Mouse (Mus musculus) MEL (cell line): ENCODE results near the gene Pip5k1b. TPM values are rescaled to one million over a fixed set of nuclear protein-coding genes. Genes with fewer than 3 reads are reported as not detected.

Experiments used
- DNase-seq: peaks from one replicate; pipeline ENCODE4 v3.0.0; 2011; ENCODE audit warnings: low read depth, low spot score
- H3K27ac ChIP-seq: 2 replicates; pipeline ENCODE4 v1.5.1; 2012; ENCODE audit warnings: low read depth, mild to moderate bottlenecking, control low read depth, low read length, moderate library complexity; ENCODE audit not compliant: control insufficient read depth
- H3K27me3 ChIP-seq, 2 experiments: fragments of 150-350 bp in 1 of 2; sonication (generic) in 1 of 2; 2 replicates each; pipeline ENCODE4 v1.6.1; 2012; ENCODE audit warnings: low read length in 2 of 2, mild to moderate bottlenecking in 2 of 2, improper control_type of control experiment in 1 of 2, moderate library complexity in 1 of 2; ENCODE audit not compliant: insufficient read depth in 2 of 2, control insufficient read depth in 1 of 2
- H3K36me3 ChIP-seq, 2 experiments: 2 replicates each; pipeline ENCODE4 v1.6.1; 2012 to 2014; ENCODE audit warnings: low read length in 2 of 2, improper control_type of control experiment in 1 of 2, inconsistent platforms in 1 of 2, mild to moderate bottlenecking in 1 of 2; ENCODE audit not compliant: insufficient read depth in 2 of 2, control insufficient read depth in 1 of 2
- H3K4me1 ChIP-seq, 2 experiments: fragments of 150-350 bp in 1 of 2; sonication (generic) in 1 of 2; 2 replicates each; pipeline ENCODE4 v1.6.1; 2012; ENCODE audit warnings: low read length in 2 of 2, improper control_type of control experiment in 1 of 2, mild to moderate bottlenecking in 1 of 2; ENCODE audit not compliant: insufficient read depth in 2 of 2, control insufficient read depth in 1 of 2
- H3K4me3 ChIP-seq, 2 experiments: fragments of 150-350 bp in 1 of 2; sonication (generic) in 1 of 2; 2 replicates each; pipeline ENCODE4 v1.5.1; 2012; ENCODE audit warnings: low read depth in 2 of 2, low read length in 2 of 2, mild to moderate bottlenecking in 2 of 2, moderate library complexity in 2 of 2, control low read depth in 1 of 2, improper control_type of control experiment in 1 of 2; ENCODE audit not compliant: control insufficient read depth in 1 of 2, insufficient read depth in 1 of 2
- H3K79me2 ChIP-seq: 2 replicates; pipeline ENCODE4 v1.6.1; 2012; ENCODE audit warnings: mild to moderate bottlenecking, low read length, moderate library complexity; ENCODE audit not compliant: control insufficient read depth, poor library complexity, insufficient read depth
- H3K9ac ChIP-seq: 2 replicates; pipeline ENCODE4 v1.6.1; 2012; ENCODE audit warnings: low read depth, mild to moderate bottlenecking, control low read depth, low read length, moderate library complexity; ENCODE audit not compliant: control insufficient read depth, poor library complexity, severe bottlenecking
- H3K9me3 ChIP-seq: fragments of 150-350 bp; sonication (generic); replicated peaks from 2 replicates; pipeline ENCODE4 v1.6.1; 2012; ENCODE audit warnings: mild to moderate bottlenecking, low read length, improper control_type of control experiment, moderate library complexity; ENCODE audit not compliant: insufficient read depth
- CHD1 ChIP-seq: IDR thresholded peaks from 2 replicates; pipeline ENCODE4 v1.6.1; 2012; ENCODE audit warnings: low read depth, mild to moderate bottlenecking, inconsistent platforms, low read length, improper control_type of control experiment
- CTCF ChIP-seq, 3 experiments: IDR thresholded peaks in 2 of 3; conservative IDR thresholded peaks in 1 of 3; 2 replicates each; pipeline ENCODE4 v1.5.1; 2011 to 2012; ENCODE audit warnings: low read length in 3 of 3, low read depth in 2 of 3, mild to moderate bottlenecking in 2 of 3, improper control_type of control experiment in 1 of 3, inconsistent platforms in 1 of 3, mixed read lengths in 1 of 3, moderate library complexity in 1 of 3; ENCODE audit not compliant: control insufficient read depth in 1 of 3, insufficient read depth in 1 of 3, poor library complexity in 1 of 3, severe bottlenecking in 1 of 3
- E2F4 ChIP-seq: IDR thresholded peaks from 2 replicates; pipeline ENCODE4 v1.6.1; 2011; ENCODE audit warnings: low read depth, low read length, improper control_type of control experiment, borderline replicate concordance
- GATA1 ChIP-seq: IDR thresholded peaks from 2 replicates; pipeline ENCODE4 v1.6.1; 2011; ENCODE audit warnings: low read depth, low read length, improper control_type of control experiment
- HCFC1 ChIP-seq: IDR thresholded peaks from 2 replicates; pipeline ENCODE4 v1.6.1; 2012; ENCODE audit warnings: low read depth, mild to moderate bottlenecking, inconsistent platforms, low read length, improper control_type of control experiment, moderate library complexity
- MAFK ChIP-seq: IDR thresholded peaks from 2 replicates; pipeline ENCODE4 v1.6.1; 2011; ENCODE audit warnings: low read depth, mild to moderate bottlenecking, low read length, improper control_type of control experiment, borderline replicate concordance
- MAX ChIP-seq: IDR thresholded peaks from 2 replicates; pipeline ENCODE4 v1.6.1; 2011; ENCODE audit warnings: low read length, improper control_type of control experiment
- MAZ ChIP-seq: IDR thresholded peaks from 2 replicates; pipeline ENCODE4 v1.6.1; 2012; ENCODE audit warnings: low read depth, mild to moderate bottlenecking, inconsistent platforms, low read length, improper control_type of control experiment
- MEF2A ChIP-seq: IDR thresholded peaks from 2 replicates; pipeline ENCODE4 v1.6.1; 2014; ENCODE audit warnings: low read depth, mild to moderate bottlenecking, inconsistent platforms, low read length, improper control_type of control experiment; ENCODE audit not compliant: poor library complexity, insufficient replicate concordance, severe bottlenecking; ENCODE audit errors: extremely low read depth
- MXI1 ChIP-seq: IDR thresholded peaks from 2 replicates; pipeline ENCODE4 v1.6.1; 2011; ENCODE audit warnings: mild to moderate bottlenecking, low read depth, low read length, improper control_type of control experiment
- MYB ChIP-seq: IDR thresholded peaks from 2 replicates; pipeline ENCODE4 v1.6.1; 2011; ENCODE audit warnings: mild to moderate bottlenecking, low read depth, low read length, improper control_type of control experiment
- MYC ChIP-seq: IDR thresholded peaks from 2 replicates; pipeline ENCODE4 v1.6.1; 2011; ENCODE audit warnings: low read depth, mild to moderate bottlenecking, low read length, improper control_type of control experiment, moderate library complexity
- NELFE ChIP-seq: IDR thresholded peaks from 2 replicates; pipeline ENCODE4 v1.6.1; 2011; ENCODE audit warnings: low read depth, low read length, improper control_type of control experiment
- NRF1 ChIP-seq: IDR thresholded peaks from 2 replicates; pipeline ENCODE4 v1.6.1; 2014; ENCODE audit warnings: low read depth, mild to moderate bottlenecking, inconsistent platforms, low read length, improper control_type of control experiment, moderate library complexity; ENCODE audit not compliant: poor library complexity, insufficient read depth, severe bottlenecking
- POLR2AphosphoS2 ChIP-seq: IDR thresholded peaks from 2 replicates; pipeline ENCODE4 v1.6.1; 2011; ENCODE audit warnings: low read length, improper control_type of control experiment
- RCOR1 ChIP-seq: IDR thresholded peaks from 2 replicates; pipeline ENCODE4 v1.6.1; 2012; ENCODE audit warnings: low read depth, mild to moderate bottlenecking, inconsistent platforms, low read length, improper control_type of control experiment
- SIN3A ChIP-seq: IDR thresholded peaks from 2 replicates; pipeline ENCODE4 v1.6.1; 2012; ENCODE audit warnings: low read length, improper control_type of control experiment, inconsistent platforms
- SMC3 ChIP-seq: IDR thresholded peaks from 2 replicates; pipeline ENCODE4 v1.6.1; 2011; ENCODE audit warnings: low read depth, low read length, improper control_type of control experiment
- TAL1 ChIP-seq: IDR thresholded peaks from 2 replicates; pipeline ENCODE4 v1.6.1; 2012; ENCODE audit warnings: mild to moderate bottlenecking, inconsistent platforms, low read length, moderate library complexity, mixed read lengths
- TBP ChIP-seq: IDR thresholded peaks from 2 replicates; pipeline ENCODE4 v1.8.0; 2011; ENCODE audit warnings: low read depth, low read length, improper control_type of control experiment
- UBTF ChIP-seq: IDR thresholded peaks from 2 replicates; pipeline ENCODE4 v1.6.1; 2012; ENCODE audit warnings: low read depth, mild to moderate bottlenecking, inconsistent platforms, low read length, improper control_type of control experiment, moderate library complexity, borderline replicate concordance; ENCODE audit not compliant: insufficient read depth
- USF1 ChIP-seq: IDR thresholded peaks from 2 replicates; pipeline ENCODE4 v1.6.1; 2014; ENCODE audit warnings: low read depth, mild to moderate bottlenecking, inconsistent platforms, low read length, improper control_type of control experiment, moderate library complexity
- USF2 ChIP-seq, 2 experiments: IDR thresholded peaks; 2 replicates each; pipeline ENCODE4 v1.6.1; 2011 to 2012; ENCODE audit warnings: improper control_type of control experiment in 2 of 2, low read length in 2 of 2, borderline replicate concordance in 1 of 2, inconsistent platforms in 1 of 2, low read depth in 1 of 2, mild to moderate bottlenecking in 1 of 2; ENCODE audit not compliant: insufficient read depth in 1 of 2
- ZKSCAN1 ChIP-seq: IDR thresholded peaks from 2 replicates; pipeline ENCODE4 v1.6.1; 2012; ENCODE audit warnings: low read depth, mild to moderate bottlenecking, inconsistent platforms, low read length, improper control_type of control experiment, moderate library complexity
- ZNF384 ChIP-seq: IDR thresholded peaks from 2 replicates; pipeline ENCODE4 v1.6.1; 2012; ENCODE audit warnings: low read depth, mild to moderate bottlenecking, inconsistent platforms, low read length, improper control_type of control experiment
- polyA plus RNA-seq, 2 experiments: library from polyadenylated mRNA; stranded (reverse) in 1 of 2; unstranded in 1 of 2; fragments of >175 nt in 1 of 2; fragments of >200 nt in 1 of 2; gene quantifications; 2 replicates each; pipeline versions ENCODE4 v1.2.1 to v1.2.4; 2012; ENCODE audit warnings: low replicate concordance in 2 of 2, low read depth in 1 of 2; ENCODE audit not compliant: insufficient read length in 2 of 2, insufficient read depth in 1 of 2, missing spikeins in 1 of 2
- total RNA-seq: library from RNA; depleted of rRNA; stranded (reverse); fragments of 300-350 nt; gene quantifications from 2 replicates; pipeline ENCODE4 v1.2.3, GENCODE M21; 2012

Gene Pip5k1b
- total and polyA plus RNA-seq, 3 experiments = 3.4 to 10.0 TPM; not detected in 1

GRCm38 (mm10) chr19:24352298-24352959 lies 203.2 kb downstream of the Pip5k1b start:
- DNase-seq = no peak
- Histone ChIP-seq H3K9ac (no peak overlapping the region), H3K36me3 (no peaks in the 10 kb centered on the region), H3K9me3 (no peaks in the 10 kb centered on the region; the same call in 1 of the 2 replicates), H3K27ac (no peak overlapping the region), H3K4me3 (no peak overlapping the region), H3K27me3 (no peaks in the 10 kb centered on the region), H3K4me1 (no peaks in the 10 kb centered on the region), H3K79me2 (no peaks in the 10 kb centered on the region)
- no peak for TF ChIP-seq MXI1
- TF ChIP-seq SIN3A = no peak
- no peak for TF ChIP-seq MAX
- no peak for TF ChIP-seq MAFK
- no peak for TF ChIP-seq MYB
- TF ChIP-seq HCFC1 = no peak
- no peak for TF ChIP-seq E2F4
- TF ChIP-seq MEF2A = no peak
- TF ChIP-seq UBTF = no peak
- no peak for TF ChIP-seq TBP

GRCm38 (mm10) chr19:24344501-24344900 lies 211.2 kb downstream of the Pip5k1b start:
- Histone ChIP-seq H3K9ac (no peak overlapping the region), H3K27ac (no peak overlapping the region), H3K4me1 (no peaks in the 10 kb centered on the region), H3K79me2 (no peaks in the 10 kb centered on the region), H3K27me3 (no peaks in the 10 kb centered on the region), H3K36me3 (no peaks in the 10 kb centered on the region), H3K4me3 (no peak overlapping the region), H3K9me3 (no peaks in the 10 kb centered on the region)
- no peak for TF ChIP-seq MAZ
- TF ChIP-seq SMC3 = no peak
- TF ChIP-seq MXI1 = no peak
- no peak for TF ChIP-seq HCFC1
- no peak for TF ChIP-seq POLR2AphosphoS2
- no peak for TF ChIP-seq RCOR1
- no peak for TF ChIP-seq MEF2A
- no peak for TF ChIP-seq USF2 (IDR thresholded peaks at IDR 0.05; ENCODE audit: borderline replicate concordance in 1 of 2, insufficient read depth in 1 of 2, low read depth in 1 of 2, low read length in 2 of 2)
- TF ChIP-seq TAL1 = no peak
- TF ChIP-seq MYC = no peak
- TF ChIP-seq CHD1 = no peak
- no peak for TF ChIP-seq TBP
- TF ChIP-seq USF1 = no peak
- no peak for TF ChIP-seq ZKSCAN1
- no peak for TF ChIP-seq SIN3A
- TF ChIP-seq NELFE = no peak
- no peak for TF ChIP-seq NRF1
- no peak for TF ChIP-seq ZNF384
- TF ChIP-seq GATA1 = no peak
- TF ChIP-seq CTCF (IDR thresholded peaks at IDR 0.05 in 2 of 3, conservative IDR thresholded peaks at IDR 0.05 in 1 of 3; ENCODE audit: control insufficient read depth in 1 of 3, insufficient read depth in 1 of 3, low read depth in 2 of 3, low read length in 3 of 3, poor library complexity in 1 of 3, severe bottlenecking in 1 of 3) = no peak
- no peak for DNase-seq
